In the genomic region with DNA sequence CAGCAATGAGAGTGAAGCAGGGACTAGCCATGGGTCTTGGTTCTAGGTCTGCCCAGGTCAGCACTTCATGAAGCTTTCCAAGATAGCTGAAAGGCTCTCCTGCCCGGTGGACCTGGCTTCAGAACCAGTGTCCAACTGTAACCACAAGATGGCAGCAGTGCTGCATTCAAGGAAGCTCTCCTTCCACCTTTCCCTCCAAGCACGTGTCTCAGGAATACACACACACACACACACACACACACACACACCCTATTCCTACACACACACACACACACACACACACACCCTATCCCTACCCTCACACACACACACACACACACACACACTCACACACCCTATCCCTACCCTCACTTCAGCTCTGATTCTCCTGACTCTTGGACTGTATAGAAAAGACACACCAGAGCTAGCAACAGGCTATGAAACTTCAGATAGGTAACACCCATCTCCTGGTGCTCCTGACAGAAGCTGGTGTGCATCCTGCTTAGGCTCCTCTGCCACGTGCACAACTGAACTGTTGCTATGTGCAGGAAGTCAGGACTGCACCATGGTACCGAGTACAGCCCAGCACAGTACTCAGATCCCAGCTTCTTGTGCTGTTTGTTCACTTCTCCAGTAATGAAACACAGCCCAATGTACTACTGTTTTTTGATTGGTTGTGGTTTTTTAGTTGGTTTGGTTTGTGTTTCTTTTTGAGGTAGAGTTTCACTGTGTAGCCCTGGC, we compare ENCODE assay signal across 8 mouse cellular contexts. TPM values are rescaled to one million over a fixed set of nuclear protein-coding genes. Genes with fewer than 3 reads are reported as not detected.
A peak's percentile ranks its signal among the peaks of the same experiment; 100 is the strongest.
DNase-seq lines count a peak whose midpoint lies in the region; ATAC-seq and TF ChIP-seq lines count a peak whose summit lies in the region.

No protein-coding gene starts in this region.

- H3K4me2 ChIP-seq in embryonic facial prominence, embryonic 14.5 days (ENCODE audit: low read depth, low read length), result no peak overlapping the region
- H3K4me2 ChIP-seq in kidney, embryonic 14.5 days (replicated peaks; ENCODE audit: low read depth, low read length), result no peak overlapping the region
- no peak overlapping the region for H3K4me2 ChIP-seq in limb, embryonic 14.5 days (replicated peaks; ENCODE audit: low read depth, low read length, severe bottlenecking)
- no peak overlapping the region for H3K4me2 ChIP-seq in midbrain, postnatal 0 days (ENCODE audit: low read depth, low read length, poor library complexity, severe bottlenecking)

- peak overlapping the region; percentile 37; the same call in 1 of the 2 replicates for H3K9ac ChIP-seq in embryonic facial prominence, embryonic 14.5 days (ENCODE audit: low read depth, low read length)
- H3K9ac ChIP-seq in kidney, embryonic 14.5 days (ENCODE audit: low read depth, low read length), result no peak overlapping the region
- H3K9ac ChIP-seq in limb, embryonic 14.5 days (ENCODE audit: low read depth, low read length, severe bottlenecking), result no peak overlapping the region
- no peak overlapping the region for H3K9ac ChIP-seq in midbrain, postnatal 0 days (replicated peaks; ENCODE audit: low read length, poor library complexity, severe bottlenecking)

- no peak overlapping the region for H3K4me3 ChIP-seq in embryonic facial prominence, embryonic 14.5 days (ENCODE audit: low read depth, low read length)
- H3K4me3 ChIP-seq in heart, embryonic 10.5 days, result no peak overlapping the region
- no peak overlapping the region for H3K4me3 ChIP-seq in kidney, embryonic 14.5 days (ENCODE audit: low read length)
- H3K4me3 ChIP-seq in limb, embryonic 14.5 days (replicated peaks; ENCODE audit: low read length), result no peak overlapping the region
- no peak overlapping the region for H3K4me3 ChIP-seq in midbrain, postnatal 0 days (ENCODE audit: low read depth, low read length)

- no peak overlapping the region for H3K27ac ChIP-seq in embryonic facial prominence, embryonic 14.5 days (replicated peaks; ENCODE audit: low read depth, low read length)
- H3K27ac ChIP-seq in heart, embryonic 10.5 days, result 0 out of 2 replicates have a peak overlapping the region, but pooled peaks have one; percentile 47
- H3K27ac ChIP-seq in kidney, embryonic 14.5 days (ENCODE audit: low read depth, low read length), result no peak overlapping the region
- no peak overlapping the region for H3K27ac ChIP-seq in limb, embryonic 14.5 days (replicated peaks; ENCODE audit: low read depth, low read length)
- no peak overlapping the region for H3K27ac ChIP-seq in midbrain, postnatal 0 days (ENCODE audit: low read depth, low read length)

- no peaks in the 10 kb centered on the region for H3K27me3 ChIP-seq in embryonic facial prominence, embryonic 14.5 days (replicated peaks; ENCODE audit: control insufficient read depth, insufficient read depth, low read length)
- H3K27me3 ChIP-seq in heart, embryonic 10.5 days (ENCODE audit: insufficient read depth, poor library complexity, severe bottlenecking), result no peaks in the 10 kb centered on the region
- H3K27me3 ChIP-seq in kidney, embryonic 14.5 days (ENCODE audit: control insufficient read depth, insufficient read depth, low read length), result no peaks in the 10 kb centered on the region
- no peaks in the 10 kb centered on the region for H3K27me3 ChIP-seq in limb, embryonic 14.5 days (ENCODE audit: control insufficient read depth, insufficient read depth, low read length)
- H3K27me3 ChIP-seq in midbrain, postnatal 0 days (ENCODE audit: insufficient read depth, low read length), result no peaks in the 10 kb centered on the region

- peak; percentile 97 for TF ChIP-seq CTCF in midbrain, postnatal 0 days (IDR thresholded peaks at IDR 0.05)

- DNase-seq in 416B (ENCODE audit: low read depth), result peak; percentile 88
- DNase-seq in adrenal gland, postnatal 4 days (ENCODE audit: low spot score in 2 of 2), result peak; percentile 45 to 66
- DNase-seq in embryonic facial prominence, embryonic 14.5 days (ENCODE audit: low spot score), result peak; percentile 90
- DNase-seq in heart, embryonic 10.5 days (ENCODE audit: low spot score), result peak; percentile 93
- peak; percentile 77 for DNase-seq in limb, embryonic 14.5 days (ENCODE audit: low spot score)
- peak; percentile 84 for DNase-seq in midbrain, postnatal 0 days (ENCODE audit: low spot score)
- DNase-seq in spleen, postnatal 14 days (ENCODE audit: low spot score in 2 of 2), result peak; percentile 53 to 69

- peak; percentile 86 for ATAC-seq in embryonic facial prominence, embryonic 14.5 days (ENCODE audit: low read depth)
- ATAC-seq in kidney, embryonic 14.5 days (ENCODE audit: low FRiP score, low TSS enrichment), result peak; percentile 85
- peak; percentile 87 for ATAC-seq in limb, embryonic 14.5 days (ENCODE audit: low FRiP score, low read depth)
- peak; percentile 80 for ATAC-seq in midbrain, postnatal 0 days (ENCODE audit: low FRiP score)

- H3K36me3 ChIP-seq in embryonic facial prominence, embryonic 14.5 days (ENCODE audit: control insufficient read depth, insufficient read depth, low read length), result 0 out of 2 replicates have a peak, but pooled peaks cover 6% of the 10 kb centered on the region
- peaks cover 14% of the 10 kb centered on the region for H3K36me3 ChIP-seq in heart, embryonic 10.5 days
- H3K36me3 ChIP-seq in kidney, embryonic 14.5 days (ENCODE audit: control insufficient read depth, insufficient read depth, low read length), result no peaks in the 10 kb centered on the region; the same call in 1 of the 2 replicates
- no peaks in the 10 kb centered on the region for H3K36me3 ChIP-seq in limb, embryonic 14.5 days (ENCODE audit: control insufficient read depth, insufficient read depth, low read length)
- H3K36me3 ChIP-seq in midbrain, postnatal 0 days (ENCODE audit: insufficient read depth, low read length), result peaks cover 10% of the 10 kb centered on the region

- WGBS in embryonic facial prominence, embryonic 14.5 days, result 34% methylated on average over 3 of the region's 4 CpGs
- 27% methylated on average over 4 of the region's 4 CpGs for WGBS in heart, embryonic 10.5 days
- 27% methylated on average over 4 of the region's 4 CpGs for whole genome bisulfite sequencing in kidney, embryonic 14.5 days
- 36% methylated on average over 3 of the region's 4 CpGs for WGBS in limb, embryonic 14.5 days
- WGBS in midbrain, postnatal 0 days, result 25% methylated on average over 4 of the region's 4 CpGs

- TF ChIP-seq POLR2A in limb, embryonic 14.5 days (IDR thresholded peaks at IDR 0.05; ENCODE audit: borderline replicate concordance, extremely low read depth, insufficient read depth, insufficient read length), result no peak

- no peaks in the 10 kb centered on the region for H3K9me3 ChIP-seq in embryonic facial prominence, embryonic 14.5 days (ENCODE audit: control insufficient read depth, low read length)
- no peaks in the 10 kb centered on the region for H3K9me3 ChIP-seq in heart, embryonic 10.5 days
- no peaks in the 10 kb centered on the region for H3K9me3 ChIP-seq in kidney, embryonic 14.5 days (ENCODE audit: control insufficient read depth, low read length)
- no peaks in the 10 kb centered on the region for H3K9me3 ChIP-seq in limb, embryonic 14.5 days (ENCODE audit: control insufficient read depth, low read length)
- H3K9me3 ChIP-seq in midbrain, postnatal 0 days (ENCODE audit: low read length), result no peaks in the 10 kb centered on the region

- no peaks in the 10 kb centered on the region for H3K4me1 ChIP-seq in embryonic facial prominence, embryonic 14.5 days (ENCODE audit: control insufficient read depth, insufficient read depth, low read length)
- H3K4me1 ChIP-seq in heart, embryonic 10.5 days, result 0 out of 2 replicates have a peak, but pooled peaks cover 7% of the 10 kb centered on the region
- H3K4me1 ChIP-seq in kidney, embryonic 14.5 days (ENCODE audit: control insufficient read depth, insufficient read depth, low read length), result no peaks in the 10 kb centered on the region
- no peaks in the 10 kb centered on the region for H3K4me1 ChIP-seq in limb, embryonic 14.5 days (ENCODE audit: control insufficient read depth, insufficient read depth, low read length)
- no peaks in the 10 kb centered on the region for H3K4me1 ChIP-seq in midbrain, postnatal 0 days (ENCODE audit: insufficient read depth, low read length)

RNA-seq across cellular contexts. Expression of gene Hmox1, which starts 21.6 kb away (rescaled TPM):
- 10 to 100 TPM; 37.8 to 41.5 TPM for total RNA-seq in adrenal gland, postnatal 4 days (2021)
- polyA plus RNA-seq in embryonic facial prominence, embryonic 14.5 days (2014; fragmentation: Nextera tagmentation; extraction: Ambion mirVana), result 23.1 and 24.4 TPM in 2 replicates
- polyA plus RNA-seq in heart, embryonic 10.5 days (2016; fragmentation: Nextera tagmentation; extraction: Ambion mirVana), result 19.9 and 28.3 TPM in 2 replicates
- 12.5 and 15.0 TPM in 2 replicates for polyA plus RNA-seq in kidney, embryonic 14.5 days (2014; fragmentation: Nextera tagmentation; extraction: Ambion mirVana)
- 32.2 and 39.3 TPM in 2 replicates for polyA plus RNA-seq in limb, embryonic 14.5 days (2012; rRNA removed)
- polyA plus RNA-seq in limb, embryonic 14.5 days (2014; fragmentation: Nextera tagmentation; extraction: Ambion mirVana), result 18.5 and 19.3 TPM in 2 replicates
- total RNA-seq in midbrain, postnatal 0 days (2014; rRNA removed), result 10.1 and 12.9 TPM in 2 replicates
- polyA plus RNA-seq in midbrain, postnatal 0 days (2015; fragmentation: Nextera tagmentation; extraction: Ambion mirVana), result 13.2 and 15.1 TPM in 2 replicates

RNA-seq across cellular contexts. Expression of gene Mcm5, which starts 37.6 kb away (rescaled TPM):
- total RNA-seq in adrenal gland, postnatal 4 days (2021), result 10 to 100 TPM; 49.7 to 62.0 TPM
- polyA plus RNA-seq in embryonic facial prominence, embryonic 14.5 days (2014; fragmentation: Nextera tagmentation; extraction: Ambion mirVana), result 106 and 128 TPM in 2 replicates
- polyA plus RNA-seq in heart, embryonic 10.5 days (2016; fragmentation: Nextera tagmentation; extraction: Ambion mirVana), result 161 and 195 TPM in 2 replicates
- 133 and 188 TPM in 2 replicates for polyA plus RNA-seq in kidney, embryonic 14.5 days (2014; fragmentation: Nextera tagmentation; extraction: Ambion mirVana)
- polyA plus RNA-seq in limb, embryonic 14.5 days (2012; rRNA removed), result 157 and 159 TPM in 2 replicates
- polyA plus RNA-seq in limb, embryonic 14.5 days (2014; fragmentation: Nextera tagmentation; extraction: Ambion mirVana), result 125 and 127 TPM in 2 replicates
- 17.8 and 18.3 TPM in 2 replicates for total RNA-seq in midbrain, postnatal 0 days (2014; rRNA removed)
- 13.7 and 15.1 TPM in 2 replicates for polyA plus RNA-seq in midbrain, postnatal 0 days (2015; fragmentation: Nextera tagmentation; extraction: Ambion mirVana)

RNA-seq across cellular contexts. Expression of gene Tom1, which starts 38.3 kb away (rescaled TPM):
- 10 to 100 TPM; 26.1 to 31.0 TPM for total RNA-seq in adrenal gland, postnatal 4 days (2021)
- polyA plus RNA-seq in embryonic facial prominence, embryonic 14.5 days (2014; fragmentation: Nextera tagmentation; extraction: Ambion mirVana), result 40.0 and 46.2 TPM in 2 replicates
- polyA plus RNA-seq in heart, embryonic 10.5 days (2016; fragmentation: Nextera tagmentation; extraction: Ambion mirVana), result 40.3 and 46.4 TPM in 2 replicates
- 20.1 and 29.1 TPM in 2 replicates for polyA plus RNA-seq in kidney, embryonic 14.5 days (2014; fragmentation: Nextera tagmentation; extraction: Ambion mirVana)
- 35.1 and 46.1 TPM in 2 replicates for polyA plus RNA-seq in limb, embryonic 14.5 days (2012; rRNA removed)
- 35.7 and 37.4 TPM in 2 replicates for polyA plus RNA-seq in limb, embryonic 14.5 days (2014; fragmentation: Nextera tagmentation; extraction: Ambion mirVana)
- total RNA-seq in midbrain, postnatal 0 days (2014; rRNA removed), result 43.8 and 48.7 TPM in 2 replicates
- polyA plus RNA-seq in midbrain, postnatal 0 days (2015; fragmentation: Nextera tagmentation; extraction: Ambion mirVana), result 47.1 and 48.2 TPM in 2 replicates
